Mouse (Mus musculus) hindbrain, postnatal 0 days (tissue): ENCODE results near the gene Adcy6. TPM values are rescaled to one million over a fixed set of nuclear protein-coding genes. Genes with fewer than 3 reads are reported as not detected.

Experiments
- ATAC-seq: fragments of 200-750 bp; cut with Nextera tagmentation; 2 replicates; pipeline ENCODE4 v1.8.0; 2017; ENCODE audit warnings: mild to moderate bottlenecking, moderate TSS enrichment, moderate library complexity
- DNase-seq: peaks from one replicate; pipeline ENCODE4 v3.0.0-alpha.2; 2015; ENCODE audit warnings: low spot score
- H3K27ac ChIP-seq: fragments of 300-500 bp; sonication (generic); 2 replicates; pipeline ENCODE4 v1.5.1; 2014; ENCODE audit warnings: mild to moderate bottlenecking
- H3K27me3 ChIP-seq: fragments of 300-500 bp; sonication (generic); 2 replicates; pipeline ENCODE4 v1.6.1; 2014; ENCODE audit warnings: low read length, mixed read lengths; ENCODE audit not compliant: insufficient read depth
- H3K36me3 ChIP-seq: fragments of 300-500 bp; sonication (generic); 2 replicates; pipeline ENCODE4 v1.6.1; 2014; ENCODE audit warnings: low read length, mixed read lengths; ENCODE audit not compliant: insufficient read depth
- H3K4me1 ChIP-seq: fragments of 300-500 bp; sonication (generic); 2 replicates; pipeline ENCODE4 v1.6.1; 2014; ENCODE audit warnings: antibody characterized with exemption, low read length, mixed read lengths; ENCODE audit not compliant: insufficient read depth
- H3K4me2 ChIP-seq: fragments of 300-500 bp; sonication (generic); 2 replicates; pipeline ENCODE4 v1.6.1; 2014; ENCODE audit warnings: low read depth, mild to moderate bottlenecking, low read length, moderate library complexity, mixed read lengths
- H3K4me3 ChIP-seq: fragments of 300-500 bp; sonication (generic); 2 replicates; pipeline ENCODE4 v1.5.1; 2014; ENCODE audit warnings: low read length
- H3K9ac ChIP-seq: fragments of 300-500 bp; sonication (generic); replicated peaks from 2 replicates; pipeline ENCODE4 v1.6.1; 2014; ENCODE audit warnings: mild to moderate bottlenecking, low read length, moderate library complexity, mixed read lengths
- H3K9me3 ChIP-seq: fragments of 300-500 bp; sonication (generic); 2 replicates; pipeline ENCODE4 v1.6.1; 2016; ENCODE audit warnings: low read length, mixed read lengths
- CTCF ChIP-seq: IDR thresholded peaks from 2 replicates; pipeline ENCODE4 v1.5.1; 2016; ENCODE audit warnings: antibody characterized with exemption, control low read depth, low read depth
- WGBS: fragments of 180-500 bp; shearing (Covaris S2); extraction: QIAGEN DNeasy Blood & Tissue Kit; methylation state at CpG from one replicate; pipeline ENCODE4 v1.1.7; 2014; 5-methylcytosine and 5-hydroxymethylcytosine counted together
- polyA plus RNA-seq: library from polyadenylated mRNA; unstranded; fragments of >200 nt; fragmentation: Nextera tagmentation; extraction: Ambion mirVana; gene quantifications from 2 replicates; pipeline ENCODE4 v1.2.1, GENCODE M21; 2015
- total RNA-seq: library from RNA; depleted of rRNA; stranded (reverse); fragments of >200 nt; gene quantifications from 2 replicates; pipeline ENCODE4 v1.2.3, GENCODE M21; 2014; rRNA removed

Gene Adcy6
- total RNA-seq: 35.1 and 43.2 TPM in 2 replicates
- polyA plus RNA-seq: 5.8 and 6.2 TPM in 2 replicates

DNA sequence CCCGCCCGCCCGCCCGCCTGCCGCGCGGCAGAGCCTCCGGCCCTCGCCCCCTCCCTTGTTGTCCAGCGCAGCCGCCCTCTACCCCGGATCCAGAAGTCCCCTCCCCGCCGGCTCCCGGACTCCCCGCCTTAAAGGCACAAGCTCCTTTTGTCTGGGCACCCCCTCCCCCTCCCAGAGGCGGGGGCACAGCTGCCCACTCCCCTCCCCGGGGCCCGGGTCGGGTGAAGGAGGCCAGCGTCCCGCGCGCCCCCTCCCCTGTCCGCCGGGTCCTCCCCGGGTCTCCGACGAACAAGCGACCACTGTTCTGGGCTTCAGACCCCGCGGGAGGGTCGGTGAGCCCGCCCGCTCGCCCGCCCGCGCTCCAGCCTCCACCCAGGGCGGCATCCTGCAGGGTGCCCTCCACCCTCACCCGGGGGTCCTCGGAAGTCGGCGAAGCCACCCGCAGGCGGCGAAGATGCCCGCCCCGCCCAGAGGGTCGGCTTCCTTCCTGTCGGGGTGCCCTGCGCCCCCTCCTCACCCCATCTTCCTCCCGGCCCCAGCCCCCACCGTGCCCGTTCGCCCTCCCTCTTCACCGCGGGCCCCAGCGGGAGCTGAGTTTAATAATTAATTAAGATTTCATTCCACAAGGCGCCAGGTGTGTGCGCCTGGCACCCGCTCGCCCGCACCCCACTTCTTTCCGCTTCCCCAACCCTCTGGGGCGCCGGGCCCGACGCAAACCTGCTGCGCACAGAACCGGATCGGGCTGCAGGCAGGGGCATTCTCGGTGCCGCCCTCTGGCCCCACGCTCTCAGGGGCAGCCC lies at the start of gene Adcy6:
Gene Adcy6 (minus strand): TSS at position 746 of the 800 bp plus-strand sequence.
- Histone ChIP-seq H3K4me3 (peak within 1 kb of the TSS; percentile 89), H3K9me3 (no peaks in the 10 kb centered on the region), H3K9ac (peak within 1 kb of the TSS; percentile 86), H3K4me1 (peaks cover 9% of the 10 kb centered on the region), H3K27ac (peak within 1 kb of the TSS; percentile 81), H3K4me2 (peak within 1 kb of the TSS; percentile 86), H3K27me3 (no peaks in the 10 kb centered on the region), H3K36me3 (no peaks in the 10 kb centered on the region)
- DNase-seq (peak; percentile 89), ATAC-seq (peak; percentile 89)
- TF ChIP-seq CTCF: no peak
- WGBS: under 1% methylated on average over 52 of the region's 75 CpGs

DNA sequence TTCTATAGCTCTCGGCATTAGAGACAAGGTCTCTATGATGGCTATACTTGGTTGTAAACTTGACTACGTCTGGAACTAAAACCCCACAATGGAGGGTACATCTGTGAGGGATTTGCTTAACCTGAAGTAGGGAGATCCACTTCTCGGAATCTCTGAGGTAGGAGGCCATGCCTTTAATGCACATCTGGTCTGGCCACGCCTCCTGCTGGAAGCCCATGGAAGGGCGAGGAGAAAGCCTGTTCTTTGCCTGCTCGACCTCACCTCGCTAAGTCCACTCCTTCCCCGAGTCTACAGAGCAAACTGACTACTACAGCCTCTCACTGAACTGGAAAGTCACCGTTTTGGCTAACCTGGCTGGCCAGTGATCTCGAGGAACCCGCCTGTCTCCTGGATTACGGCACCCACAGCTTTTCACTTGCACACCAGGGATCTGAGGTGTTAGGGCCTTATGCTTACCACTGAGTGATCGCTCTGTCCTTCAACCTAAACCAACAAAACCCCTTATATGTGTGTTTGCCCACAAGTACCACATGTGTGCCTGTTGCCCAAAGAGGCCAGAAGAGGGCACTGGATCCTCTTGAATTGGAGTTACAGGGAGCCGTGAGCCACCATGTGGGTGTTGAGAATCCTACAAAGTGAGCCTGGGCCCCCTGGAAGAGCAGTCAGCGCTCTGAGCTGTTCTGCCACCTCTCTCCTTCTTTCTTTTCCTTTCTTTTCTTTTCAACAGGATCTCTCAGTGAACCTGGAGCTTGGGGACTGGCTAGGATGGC lies 47.3 kb upstream of the Adcy6 start:
- peak; percentile 16; the same call in 1 of the 2 replicates for TF ChIP-seq CTCF
- WGBS: 84% methylated on average over 15 of the region's 15 CpGs

DNA sequence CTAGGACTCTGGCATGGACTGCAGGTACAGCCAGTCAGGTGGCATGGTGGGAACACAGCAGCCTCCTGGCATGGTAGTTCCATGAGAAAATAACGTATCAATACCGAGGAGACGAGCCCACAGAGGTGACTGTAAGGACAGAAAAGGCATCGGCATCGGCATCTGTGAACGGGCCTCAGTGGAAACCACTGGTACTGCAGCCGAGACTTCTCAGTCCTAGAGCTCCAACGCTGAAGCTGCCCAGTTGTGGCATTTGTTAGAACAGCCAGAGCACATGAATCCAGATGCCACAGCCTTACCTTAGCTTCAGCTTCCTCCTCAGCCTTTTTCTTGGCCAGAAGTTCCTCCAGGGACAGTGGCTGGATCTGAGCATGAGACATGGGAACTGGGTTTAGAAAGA lies 42.3 kb upstream of the Adcy6 start:
- no peak overlapping the region for H3K27ac ChIP-seq
- H3K4me3 ChIP-seq: no peak overlapping the region
- DNase-seq: no peak
- H3K27me3 ChIP-seq: no peaks in the 10 kb centered on the region
- H3K4me1 ChIP-seq: no peaks in the 10 kb centered on the region
- 94% methylated on average over 8 of the region's 8 CpGs for WGBS
- no peaks in the 10 kb centered on the region for H3K9me3 ChIP-seq
- H3K36me3 ChIP-seq: peaks cover 84% of the 10 kb centered on the region
- no peak overlapping the region for H3K9ac ChIP-seq
- ATAC-seq: no peak
- H3K4me2 ChIP-seq: no peak overlapping the region
- no peak for TF ChIP-seq CTCF

More for the DNA sequence above, 47.3 kb upstream of the Adcy6 start:
- no peak for DNase-seq
- H3K9ac ChIP-seq: no peak overlapping the region
- no peaks in the 10 kb centered on the region for H3K27me3 ChIP-seq
- ATAC-seq: no peak
- H3K4me1 ChIP-seq: no peaks in the 10 kb centered on the region
- H3K9me3 ChIP-seq: no peaks in the 10 kb centered on the region
- no peak overlapping the region for H3K27ac ChIP-seq
- H3K36me3 ChIP-seq: peaks cover 51% of the 10 kb centered on the region
- no peak overlapping the region for H3K4me3 ChIP-seq
- H3K4me2 ChIP-seq: no peak overlapping the region

DNA sequence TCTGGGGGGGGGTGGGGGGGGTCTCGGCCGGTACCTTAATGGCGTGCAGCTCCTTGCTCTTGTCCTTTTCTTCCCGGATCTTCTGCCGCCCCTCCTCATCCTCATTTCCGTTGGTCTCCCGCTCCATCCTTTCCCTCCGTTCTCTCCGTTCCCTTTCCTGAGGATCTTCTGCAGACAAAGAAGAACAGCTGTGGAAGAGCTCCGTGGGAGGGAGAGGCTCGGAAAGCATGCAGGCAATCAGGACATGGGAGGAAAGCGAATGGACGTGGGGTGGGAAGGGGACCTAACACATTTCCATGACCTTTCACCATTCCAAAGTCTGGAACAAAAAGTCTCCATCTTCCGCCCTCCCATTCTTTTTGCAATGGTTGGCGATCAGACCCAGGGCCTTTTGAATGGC lies 41.6 kb upstream of the Adcy6 start:
- DNase-seq: no peak
- H3K36me3 ChIP-seq: peaks cover 85% of the 10 kb centered on the region
- H3K4me2 ChIP-seq: no peak overlapping the region
- no peak for ATAC-seq
- no peaks in the 10 kb centered on the region for H3K27me3 ChIP-seq
- no peaks in the 10 kb centered on the region for H3K9me3 ChIP-seq
- H3K4me3 ChIP-seq: no peak overlapping the region
- 87% methylated on average over 15 of the region's 15 CpGs for WGBS
- H3K4me1 ChIP-seq: no peaks in the 10 kb centered on the region
- no peak for TF ChIP-seq CTCF
- no peak overlapping the region for H3K27ac ChIP-seq
- H3K9ac ChIP-seq: no peak overlapping the region

DNA sequence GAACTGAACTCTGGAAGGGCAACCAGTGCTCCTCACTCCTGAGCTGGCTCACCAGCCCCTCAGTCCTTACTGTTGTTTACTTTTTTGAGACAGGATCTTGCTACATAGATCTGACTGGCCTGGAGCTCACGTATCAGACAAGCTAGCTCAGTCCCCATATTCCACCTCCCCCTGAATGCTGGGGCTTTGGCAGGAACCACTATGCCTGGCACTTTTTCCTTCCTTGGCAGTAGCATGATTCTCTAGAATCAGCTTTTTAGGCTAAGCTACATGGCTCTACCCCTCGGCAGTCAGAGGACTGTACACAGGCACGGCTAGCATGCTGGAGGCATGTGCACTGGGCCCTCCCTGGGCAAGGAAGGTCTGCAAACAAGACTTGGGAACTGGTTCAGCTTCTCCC lies 38.2 kb upstream of the Adcy6 start:
- Histone ChIP-seq H3K4me2 (no peak overlapping the region), H3K4me3 (no peak overlapping the region), H3K4me1 (no peaks in the 10 kb centered on the region), H3K27me3 (no peaks in the 10 kb centered on the region), H3K9ac (no peak overlapping the region), H3K9me3 (no peaks in the 10 kb centered on the region), H3K36me3 (peaks cover 85% of the 10 kb centered on the region), H3K27ac (no peak overlapping the region)
- DNase-seq (no peak), ATAC-seq (no peak)
- no peak for TF ChIP-seq CTCF
- WGBS: 81% methylated on average over 3 of the region's 3 CpGs

DNA sequence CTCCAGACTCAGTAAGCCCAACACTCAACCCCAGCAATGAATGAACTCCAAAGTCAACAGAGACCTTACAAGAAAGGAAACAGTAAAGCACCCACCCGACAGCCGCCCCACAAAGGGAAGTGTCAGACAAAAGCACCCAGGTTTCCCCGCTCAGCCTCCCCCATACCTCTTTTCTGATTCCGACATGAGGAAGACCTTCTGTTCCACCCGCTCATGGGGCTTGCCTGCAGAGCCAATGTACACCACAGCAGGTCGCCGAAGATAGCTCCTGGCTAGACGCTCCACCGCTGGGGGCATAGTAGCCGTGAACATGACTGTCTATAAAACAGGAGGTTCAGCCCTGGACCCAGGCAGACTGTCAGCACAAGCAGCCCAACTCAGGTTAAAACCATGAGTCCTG lies 37.4 kb upstream of the Adcy6 start:
- H3K4me2 ChIP-seq: no peak overlapping the region
- H3K4me1 ChIP-seq: no peaks in the 10 kb centered on the region
- no peak for DNase-seq
- H3K27me3 ChIP-seq: no peaks in the 10 kb centered on the region
- H3K9me3 ChIP-seq: no peaks in the 10 kb centered on the region
- no peak overlapping the region for H3K27ac ChIP-seq
- no peak for TF ChIP-seq CTCF
- no peak for ATAC-seq
- H3K9ac ChIP-seq: no peak overlapping the region
- H3K36me3 ChIP-seq: peaks cover 85% of the 10 kb centered on the region
- WGBS: 82% methylated on average over 10 of the region's 10 CpGs
- H3K4me3 ChIP-seq: no peak overlapping the region
